ENCODE assay signal across 17 mouse cellular contexts in genomic region chr11:118266666-118267046, GRCm38 (mm10). TPM values are rescaled to one million over a fixed set of nuclear protein-coding genes. Genes with fewer than 3 reads are reported as not detected.
DNase-seq lines count a peak whose midpoint lies in the region; ATAC-seq and TF ChIP-seq lines count a peak whose summit lies in the region.
"Had no signal": no experiment of that assay in that cellular context is flagged by ENCODE, and none has a peak within 500 bp of the region (broad histone marks: within the 10 kb centered on the region; RNA-seq: fewer than 3 reads in every experiment).

No protein-coding gene starts in this region.

- no peak for TF ChIP-seq EP300 in lung, postnatal 0 days (IDR thresholded peaks at IDR 0.05)

- no peak overlapping the region for H3K4me3 ChIP-seq in intestine, postnatal 0 days (ENCODE audit: low read depth, low read length)
- no peak overlapping the region for H3K4me3 ChIP-seq in intestine, embryonic 15.5 days (replicated peaks)
- H3K4me3 ChIP-seq in lung, postnatal 0 days (ENCODE audit: low read depth, low read length) = no peak overlapping the region
- H3K4me3 ChIP-seq: embryonic facial prominence, embryonic 12.5 days; hindbrain, embryonic 10.5 days; limb, embryonic 12.5 days; midbrain, embryonic 13.5 days had no signal

- H3K27me3 ChIP-seq in intestine, postnatal 0 days (replicated peaks; ENCODE audit: control insufficient read depth, insufficient read depth, low read length) = no peaks in the 10 kb centered on the region
- no peaks in the 10 kb centered on the region for H3K27me3 ChIP-seq in intestine, embryonic 15.5 days (replicated peaks)
- H3K27me3 ChIP-seq in lung, postnatal 0 days (replicated peaks; ENCODE audit: insufficient read depth, low read length) = no peaks in the 10 kb centered on the region
- H3K27me3 ChIP-seq: embryonic facial prominence, embryonic 12.5 days; limb, embryonic 12.5 days; midbrain, embryonic 13.5 days had no signal

- WGBS in intestine, postnatal 0 days = 83% methylated on average over 7 of the region's 7 CpGs
- WGBS in intestine, embryonic 15.5 days = 84% methylated on average over 7 of the region's 7 CpGs
- WGBS in lung, postnatal 0 days = 86% methylated on average over 7 of the region's 7 CpGs

- no peaks in the 10 kb centered on the region for H3K9me3 ChIP-seq in intestine, postnatal 0 days (ENCODE audit: control insufficient read depth)
- no peaks in the 10 kb centered on the region for H3K9me3 ChIP-seq in intestine, embryonic 15.5 days
- H3K9me3 ChIP-seq in lung, postnatal 0 days (ENCODE audit: low read length) = no peaks in the 10 kb centered on the region
- H3K9me3 ChIP-seq: embryonic facial prominence, embryonic 12.5 days; G1E; hindbrain, embryonic 10.5 days; limb, embryonic 12.5 days; midbrain, embryonic 13.5 days had no signal

- H3K36me3 ChIP-seq in intestine, postnatal 0 days (ENCODE audit: control insufficient read depth, insufficient read depth) = peaks cover 77% of the 10 kb centered on the region
- H3K36me3 ChIP-seq in intestine, embryonic 15.5 days = peaks cover 61% of the 10 kb centered on the region
- H3K36me3 ChIP-seq in lung, postnatal 0 days (ENCODE audit: insufficient read depth, low read length) = peaks cover 70% of the 10 kb centered on the region

- H3K9ac ChIP-seq in intestine, postnatal 0 days (ENCODE audit: low read depth, low read length) = no peak overlapping the region
- no peak overlapping the region for H3K9ac ChIP-seq in intestine, embryonic 15.5 days
- H3K9ac ChIP-seq in lung, postnatal 0 days (replicated peaks; ENCODE audit: low read depth) = no peak overlapping the region
- H3K9ac ChIP-seq: embryonic facial prominence, embryonic 12.5 days; limb, embryonic 12.5 days; midbrain, embryonic 13.5 days had no signal

- no peak overlapping the region for H3K27ac ChIP-seq in intestine, postnatal 0 days (ENCODE audit: low read depth, low read length)
- no peak overlapping the region for H3K27ac ChIP-seq in intestine, embryonic 15.5 days
- no peak overlapping the region for H3K27ac ChIP-seq in lung, postnatal 0 days (ENCODE audit: low read length)
- H3K27ac ChIP-seq: embryonic facial prominence, embryonic 12.5 days; hindbrain, embryonic 10.5 days; limb, embryonic 12.5 days; macrophage; midbrain, embryonic 13.5 days had no signal

- DNase-seq in lung, postnatal 0 days (ENCODE audit: low spot score) = no peak
- DNase-seq in lung, adult 18-20 months = no peak
- DNase-seq in induced T-regulatory cell, adult 2 months (ENCODE audit: low read depth) = peak; percentile 65
- DNase-seq in urinary bladder, postnatal 10 days (ENCODE audit: low spot score) = no peak
- DNase-seq: adrenal gland, adult 2 months; B cell, adult 2 months; cerebellum, adult 11 months had no signal

- no peak overlapping the region for H3K4me2 ChIP-seq in intestine, postnatal 0 days (replicated peaks; ENCODE audit: low read depth)
- no peak overlapping the region for H3K4me2 ChIP-seq in intestine, embryonic 15.5 days (replicated peaks)
- H3K4me2 ChIP-seq in lung, postnatal 0 days (replicated peaks; ENCODE audit: low read depth, low read length) = no peak overlapping the region
- H3K4me2 ChIP-seq: embryonic facial prominence, embryonic 12.5 days; limb, embryonic 12.5 days; midbrain, embryonic 13.5 days had no signal

- no peak for ATAC-seq in intestine, postnatal 0 days
- ATAC-seq in intestine, embryonic 15.5 days = no peak
- no peak for ATAC-seq in lung, postnatal 0 days
- ATAC-seq in CD4-positive, CD25-positive, alpha-beta regulatory T cell, adult 4 months = peak; percentile 78
- ATAC-seq: forebrain, embryonic 16.5 days; midbrain, embryonic 13.5 days had no signal

- peak; percentile 39; the same call in 1 of the 2 replicates for TF ChIP-seq CTCF in intestine, postnatal 0 days (IDR thresholded peaks at IDR 0.05; ENCODE audit: low read depth)
- TF ChIP-seq CTCF in lung, postnatal 0 days (IDR thresholded peaks at IDR 0.05) = 0 out of 2 replicates have a peak, but pooled peaks have one; percentile 26

- H3K4me1 ChIP-seq in intestine, postnatal 0 days (replicated peaks; ENCODE audit: control insufficient read depth, insufficient read depth, low read length) = no peaks in the 10 kb centered on the region
- H3K4me1 ChIP-seq in intestine, embryonic 15.5 days (replicated peaks) = no peaks in the 10 kb centered on the region
- no peaks in the 10 kb centered on the region for H3K4me1 ChIP-seq in lung, postnatal 0 days (ENCODE audit: insufficient read depth, low read depth, low read length)
- H3K4me1 ChIP-seq: embryonic facial prominence, embryonic 12.5 days; hindbrain, embryonic 10.5 days; limb, embryonic 12.5 days; midbrain, embryonic 13.5 days had no signal

RNA-seq across cellular contexts. Expression of gene Cyth1, which starts 18.3 kb away (rescaled TPM):
- 9.5 and 10.9 TPM in 2 replicates for polyA plus RNA-seq in intestine, postnatal 0 days (2015; fragmentation: Nextera tagmentation; extraction: Ambion mirVana)
- polyA plus RNA-seq in intestine, embryonic 15.5 days (2015; fragmentation: Nextera tagmentation; extraction: Ambion mirVana) = 11.6 and 12.1 TPM in 2 replicates
- 19.4 and 19.5 TPM in 2 replicates for polyA plus RNA-seq in lung, postnatal 0 days (2015; fragmentation: Nextera tagmentation; extraction: Ambion mirVana)
- polyA plus RNA-seq in CD4-positive, CD25-positive, alpha-beta regulatory T cell, adult 4 months (2017; shearing (Covaris generic)) = 10 to 100 TPM; 34.7 to 59.5 TPM

RNA-seq across cellular contexts. Expression of gene Usp36, which starts 23.4 kb away (rescaled TPM):
- 6.0 and 6.1 TPM in 2 replicates for polyA plus RNA-seq in intestine, postnatal 0 days (2015; fragmentation: Nextera tagmentation; extraction: Ambion mirVana)
- polyA plus RNA-seq in intestine, embryonic 15.5 days (2015; fragmentation: Nextera tagmentation; extraction: Ambion mirVana) = 16.8 and 19.7 TPM in 2 replicates
- 10.5 and 11.8 TPM in 2 replicates for polyA plus RNA-seq in lung, postnatal 0 days (2015; fragmentation: Nextera tagmentation; extraction: Ambion mirVana)
- polyA plus RNA-seq in CD4-positive, CD25-positive, alpha-beta regulatory T cell, adult 4 months (2017; shearing (Covaris generic)) = 10 to 100 TPM; 21.1 to 33.0 TPM
